Mouse (Mus musculus) hindbrain, embryonic 12.5 days (tissue): ENCODE results near the gene Sec14l3. TPM values are rescaled to one million over a fixed set of nuclear protein-coding genes. Genes with fewer than 3 reads are reported as not detected.
"Not testable (repeated sequence)": the region's sequence is repeated elsewhere in the genome, so short reads cannot be mapped to it uniquely, and the experiment has no call there.

Source experiments
- ATAC-seq: fragments of 200-750 bp; cut with Nextera tagmentation; 2 replicates; pipeline ENCODE4 v1.8.0; 2017; ENCODE audit warnings: moderate TSS enrichment; ENCODE audit not compliant: low FRiP score
- H3K27ac ChIP-seq: fragments of 300-500 bp; sonication (generic); 2 replicates; pipeline ENCODE4 v1.5.1; 2016; ENCODE audit warnings: mild to moderate bottlenecking
- H3K27me3 ChIP-seq: fragments of 300-500 bp; sonication (generic); 2 replicates; pipeline ENCODE4 v1.6.1; 2016; ENCODE audit warnings: mild to moderate bottlenecking
- H3K36me3 ChIP-seq: fragments of 300-500 bp; sonication (generic); 2 replicates; pipeline ENCODE4 v1.6.1; 2016; ENCODE audit warnings: mild to moderate bottlenecking
- H3K4me1 ChIP-seq: fragments of 300-500 bp; sonication (generic); 2 replicates; pipeline ENCODE4 v1.6.1; 2016
- H3K4me2 ChIP-seq: fragments of 300-500 bp; sonication (generic); replicated peaks from 2 replicates; pipeline ENCODE4 v1.6.1; 2016; ENCODE audit warnings: mild to moderate bottlenecking
- H3K4me3 ChIP-seq: fragments of 300-500 bp; sonication (generic); 2 replicates; pipeline ENCODE4 v1.5.1; 2016; ENCODE audit warnings: mild to moderate bottlenecking
- H3K9ac ChIP-seq: fragments of 300-500 bp; sonication (generic); 2 replicates; pipeline ENCODE4 v1.6.1; 2016; ENCODE audit warnings: mild to moderate bottlenecking, moderate library complexity
- H3K9me3 ChIP-seq: fragments of 300-500 bp; sonication (generic); replicated peaks from 2 replicates; pipeline ENCODE4 v1.6.1; 2016; ENCODE audit warnings: mild to moderate bottlenecking
- WGBS: fragments of 180-500 bp; shearing (Covaris S2); methylation state at CpG from one replicate; pipeline ENCODE4 v1.1.7; 2016; 5-methylcytosine and 5-hydroxymethylcytosine counted together
- polyA plus RNA-seq: library from polyadenylated mRNA; unstranded; fragments of >200 nt; fragmentation: Nextera tagmentation; extraction: Ambion mirVana; gene quantifications from 2 replicates; pipeline ENCODE4 v1.2.1, GENCODE M21; 2016

Sec14l3 gene
- polyA plus RNA-seq, 1 experiment from 2014 or later = not detected

GRCm38 (mm10) chr11:4096054-4096984 lies 31.7 kb downstream of the Sec14l3 start:
- peak overlapping the region; percentile 86 for H3K9ac ChIP-seq
- peak overlapping the region; percentile 45 for H3K4me3 ChIP-seq
- no peaks in the 10 kb centered on the region for H3K36me3 ChIP-seq
- WGBS = 3% methylated on average over 45 of the region's 45 CpGs
- H3K9me3 ChIP-seq = no peaks in the 10 kb centered on the region
- H3K4me2 ChIP-seq = peak overlapping the region; percentile 85
- no peaks in the 10 kb centered on the region for H3K27me3 ChIP-seq
- peaks cover 25% of the 10 kb centered on the region for H3K4me1 ChIP-seq
- H3K27ac ChIP-seq = peak overlapping the region; percentile 87
- ATAC-seq = peak; percentile 94

DNA sequence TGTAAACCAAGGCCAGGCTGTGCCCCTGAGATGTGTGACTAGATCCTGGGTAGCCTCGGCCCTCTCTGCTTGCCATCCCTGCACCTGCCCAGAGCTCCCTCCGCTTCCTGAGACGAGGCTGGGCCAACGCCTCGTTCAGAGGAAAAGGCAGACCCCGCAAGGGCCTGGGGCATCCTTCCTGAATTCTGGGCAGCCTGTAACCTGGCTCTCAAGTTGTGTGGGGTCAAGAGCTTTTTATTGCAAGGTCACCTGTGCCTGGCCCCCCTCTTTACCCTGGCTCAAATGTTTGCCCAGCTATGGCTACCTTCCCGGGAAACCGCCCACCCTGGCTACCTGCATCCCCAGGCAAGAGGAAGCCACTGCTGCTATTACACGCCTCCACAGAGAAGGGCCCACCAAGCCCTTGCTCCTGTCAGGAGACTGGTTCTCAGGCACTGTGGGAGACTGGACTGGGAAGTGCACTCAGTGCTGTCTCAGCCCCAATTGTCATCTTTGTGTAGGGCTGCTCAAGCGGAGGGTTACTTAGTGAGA lies 32.5 kb downstream of the Sec14l3 start:
- Histone ChIP-seq H3K36me3 (no peaks in the 10 kb centered on the region), H3K27me3 (no peaks in the 10 kb centered on the region), H3K4me2 (peak overlapping the region; percentile 85), H3K4me3 (peak overlapping the region; percentile 45), H3K9me3 (no peaks in the 10 kb centered on the region), H3K4me1 (peaks cover 25% of the 10 kb centered on the region), H3K9ac (peak overlapping the region; percentile 86), H3K27ac (peak overlapping the region; percentile 87)
- 31% methylated on average over 10 of the region's 10 CpGs for WGBS
- ATAC-seq = peak; percentile 57

GRCm38 (mm10) chr11:4098120-4098519 lies 33.5 kb downstream of the Sec14l3 start:
- Histone ChIP-seq H3K4me1 (peaks cover 25% of the 10 kb centered on the region), H3K27me3 (no peaks in the 10 kb centered on the region), H3K9me3 (no peaks in the 10 kb centered on the region), H3K36me3 (no peaks in the 10 kb centered on the region), H3K27ac (no peak overlapping the region), H3K9ac (no peak overlapping the region), H3K4me2 (no peak overlapping the region), H3K4me3 (no peak overlapping the region)
- ATAC-seq = no peak
- WGBS = 71% methylated on average over 8 of the region's 8 CpGs

GRCm38 (mm10) chr11:4098816-4099215 lies 34.2 kb downstream of the Sec14l3 start:
- H3K27ac ChIP-seq = no peak overlapping the region
- no peak overlapping the region for H3K4me3 ChIP-seq
- no peaks in the 10 kb centered on the region for H3K9me3 ChIP-seq
- ATAC-seq = no peak
- no peaks in the 10 kb centered on the region for H3K36me3 ChIP-seq
- H3K27me3 ChIP-seq = no peaks in the 10 kb centered on the region
- no peak overlapping the region for H3K4me2 ChIP-seq
- 77% methylated on average over 7 of the region's 7 CpGs for WGBS
- peaks cover 25% of the 10 kb centered on the region for H3K4me1 ChIP-seq
- 0 out of 2 replicates have a peak overlapping the region, but pooled peaks have one; percentile 9 for H3K9ac ChIP-seq

DNA sequence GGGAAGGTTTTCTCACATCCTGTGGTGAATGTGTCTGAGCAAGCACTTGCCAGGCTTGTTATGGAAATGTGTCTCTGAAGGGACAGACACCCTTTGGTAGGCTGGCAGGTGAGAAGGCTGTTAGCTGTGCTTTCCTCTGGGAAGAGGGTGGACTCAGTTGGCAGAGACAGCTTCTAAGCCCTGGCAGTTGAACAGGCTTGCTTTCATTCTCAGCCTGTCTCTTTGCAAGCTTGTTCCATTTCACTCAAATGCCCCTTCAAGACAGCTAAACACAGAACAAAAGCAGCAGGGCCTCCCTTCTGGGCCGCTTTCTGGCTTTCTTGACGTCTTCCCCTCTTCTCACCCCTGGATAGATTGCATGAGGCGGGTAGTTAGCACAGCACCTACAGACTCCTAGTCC lies 34.8 kb downstream of the Sec14l3 start:
- WGBS = 67% methylated on average over 3 of the region's 3 CpGs
- Histone ChIP-seq H3K9me3 (no peaks in the 10 kb centered on the region), H3K9ac (no peak overlapping the region), H3K4me2 (no peak overlapping the region), H3K4me3 (no peak overlapping the region), H3K27ac (no peak overlapping the region), H3K4me1 (peaks cover 22% of the 10 kb centered on the region), H3K27me3 (no peaks in the 10 kb centered on the region), H3K36me3 (no peaks in the 10 kb centered on the region)
- no peak for ATAC-seq

DNA sequence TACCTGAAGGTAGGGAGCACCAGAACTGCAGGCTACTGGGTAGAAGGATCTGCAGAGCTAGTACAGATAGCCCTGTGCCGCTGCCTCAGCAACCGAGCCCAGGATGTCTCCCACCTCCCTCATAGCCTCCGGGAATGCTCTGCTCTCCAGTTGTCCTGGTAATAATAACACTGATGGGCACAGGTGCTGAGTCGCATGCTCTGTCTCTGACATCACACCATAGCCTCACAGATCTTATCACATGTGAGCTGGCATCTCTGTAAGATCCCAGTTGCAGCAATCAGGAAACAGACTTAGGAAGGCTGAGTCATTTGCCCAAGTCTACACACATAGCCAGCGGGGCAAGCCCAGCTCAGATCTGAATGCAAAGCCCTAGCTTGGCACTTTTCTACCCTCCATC lies 37.2 kb downstream of the Sec14l3 start:
- Histone ChIP-seq H3K4me3 (no peak overlapping the region), H3K9me3 (no peaks in the 10 kb centered on the region), H3K4me2 (no peak overlapping the region), H3K36me3 (no peaks in the 10 kb centered on the region), H3K27me3 (no peaks in the 10 kb centered on the region), H3K27ac (no peak overlapping the region), H3K9ac (no peak overlapping the region), H3K4me1 (peaks cover 7% of the 10 kb centered on the region)
- no peak for ATAC-seq
- WGBS = 81% methylated on average over 5 of the region's 5 CpGs

- Histone ChIP-seq H3K4me1 (no peaks in the 10 kb centered on the region), H3K27me3 (no peaks in the 10 kb centered on the region), H3K9ac (no peak overlapping the region), H3K4me3 (no peak overlapping the region), H3K9me3 (no peaks in the 10 kb centered on the region), H3K4me2 (no peak overlapping the region), H3K36me3 (peaks cover 5% of the 10 kb centered on the region; the same call in 1 of the 2 replicates), H3K27ac (no peak overlapping the region)
- no peak for ATAC-seq
- 85% methylated on average over 14 of the region's 14 CpGs for WGBS
Observed at GRCm38 (mm10) chr11:4103522-4103921, 38.9 kb downstream of the Sec14l3 start.

DNA sequence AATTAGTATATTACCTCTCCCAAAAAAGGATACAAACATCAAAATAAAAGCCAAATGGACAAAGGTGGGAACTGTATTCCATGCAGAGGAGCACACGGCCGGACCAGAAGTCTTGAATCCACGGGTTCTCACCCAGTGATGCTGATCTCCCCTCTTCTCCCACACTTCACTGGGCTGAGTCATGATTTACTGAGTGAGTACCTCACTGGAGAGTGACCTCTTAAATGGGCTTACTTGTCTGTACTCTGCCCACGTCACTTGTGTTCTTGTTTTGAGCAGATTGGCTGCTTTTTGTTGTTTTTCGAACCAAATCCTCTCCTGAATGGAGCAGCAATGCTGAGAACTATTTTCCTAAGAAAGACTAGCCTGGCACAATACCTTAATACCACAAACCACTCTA lies 40.3 kb downstream of the Sec14l3 start:
- ATAC-seq = no peak
- H3K4me1 ChIP-seq = no peaks in the 10 kb centered on the region
- H3K4me3 ChIP-seq = no peak overlapping the region
- no peak overlapping the region for H3K9ac ChIP-seq
- H3K27me3 ChIP-seq = no peaks in the 10 kb centered on the region
- peaks cover 9% of the 10 kb centered on the region; the same call in 1 of the 2 replicates for H3K36me3 ChIP-seq
- no peaks in the 10 kb centered on the region for H3K9me3 ChIP-seq
- no peak overlapping the region for H3K4me2 ChIP-seq
- WGBS = 87% methylated on average over 5 of the region's 5 CpGs
- H3K27ac ChIP-seq = no peak overlapping the region

DNA sequence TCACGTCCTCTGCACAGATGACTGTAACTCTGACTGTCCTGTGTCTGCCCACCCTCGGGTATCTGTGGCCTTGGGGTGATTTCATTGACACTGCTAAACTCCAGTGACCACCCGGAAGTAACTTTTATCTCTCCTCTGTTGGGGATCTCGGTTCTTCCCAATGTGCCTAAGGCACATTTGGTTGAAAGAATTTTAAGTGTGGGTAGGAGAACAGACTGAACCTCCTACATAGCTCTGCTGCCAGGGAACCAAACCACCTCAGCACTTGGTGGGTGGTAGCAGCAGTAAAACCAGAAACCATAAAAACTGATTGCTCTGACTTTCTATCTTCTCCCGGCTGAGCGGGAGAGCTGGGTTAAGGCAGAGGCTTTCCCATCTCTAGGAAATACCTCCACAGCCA lies 40.8 kb downstream of the Sec14l3 start:
- Histone ChIP-seq H3K36me3 (peaks cover 12% of the 10 kb centered on the region; the same call in 1 of the 2 replicates), H3K4me1 (no peaks in the 10 kb centered on the region), H3K4me2 (no peak overlapping the region), H3K9me3 (no peaks in the 10 kb centered on the region), H3K27me3 (no peaks in the 10 kb centered on the region), H3K9ac (no peak overlapping the region), H3K4me3 (no peak overlapping the region), H3K27ac (no peak overlapping the region)
- no peak for ATAC-seq
- 78% methylated on average over 6 of the region's 6 CpGs for WGBS

DNA sequence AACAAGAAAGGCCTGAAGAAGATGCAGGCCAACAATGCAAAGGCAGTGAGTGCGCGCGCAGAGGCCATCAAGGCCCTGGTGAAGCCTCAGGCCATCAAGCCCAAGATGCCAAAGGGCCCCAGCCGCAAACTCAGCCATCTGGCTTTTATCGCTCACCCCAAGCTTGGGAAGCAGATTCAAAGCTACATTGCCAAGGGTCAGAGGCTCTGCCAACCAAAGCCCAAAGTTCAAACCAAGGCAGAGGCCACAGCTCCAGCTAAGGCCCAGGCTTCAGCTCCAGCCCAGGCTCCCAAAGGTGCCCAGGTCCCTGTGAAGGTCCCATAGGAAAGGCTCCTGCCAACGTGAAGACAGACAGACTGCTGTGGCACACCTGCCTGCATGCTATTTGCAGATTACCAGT lies 43.3 kb downstream of the Sec14l3 start:
- WGBS = 92% methylated on average over 6 of the region's 6 CpGs
- not testable (repeated sequence) for H3K4me3 ChIP-seq, H3K27me3 ChIP-seq, H3K4me2 ChIP-seq, H3K9me3 ChIP-seq, H3K4me1 ChIP-seq, H3K9ac ChIP-seq, H3K27ac ChIP-seq, ATAC-seq
- peaks cover 14% of the 10 kb centered on the region; the same call in 1 of the 2 replicates for H3K36me3 ChIP-seq

- Histone ChIP-seq H3K36me3 (peaks cover 14% of the 10 kb centered on the region; the same call in 1 of the 2 replicates), H3K4me2 (no peak overlapping the region), H3K9ac (no peak overlapping the region), H3K4me3 (no peak overlapping the region), H3K4me1 (no peaks in the 10 kb centered on the region), H3K9me3 (no peaks in the 10 kb centered on the region), H3K27ac (no peak overlapping the region), H3K27me3 (no peaks in the 10 kb centered on the region)
- WGBS = 79% methylated on average over 7 of the region's 7 CpGs
- no peak for ATAC-seq
Observed at GRCm38 (mm10) chr11:4108691-4109090, 44.0 kb downstream of the Sec14l3 start.

DNA sequence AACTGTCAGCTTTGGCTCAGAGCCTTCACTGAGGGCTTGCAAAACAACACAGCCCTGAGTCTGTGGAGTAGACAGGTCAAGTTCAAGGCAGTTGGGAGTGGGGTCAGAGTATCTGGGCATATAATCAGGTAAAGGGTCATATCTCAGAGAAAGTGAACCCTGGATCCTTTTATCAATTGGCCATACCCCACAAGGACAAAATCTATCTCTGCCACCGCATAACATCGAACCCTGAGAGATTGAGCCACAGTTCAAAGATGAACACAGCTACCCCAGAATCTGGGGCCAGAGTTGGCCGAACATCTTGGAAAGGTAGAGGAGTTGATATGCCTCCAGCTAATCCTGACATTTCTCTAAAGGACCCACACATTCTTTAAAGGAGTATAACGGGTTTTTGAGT lies 47.4 kb downstream of the Sec14l3 start:
- Histone ChIP-seq H3K4me2 (no peak overlapping the region), H3K9ac (no peak overlapping the region), H3K4me1 (no peaks in the 10 kb centered on the region), H3K27ac (no peak overlapping the region), H3K4me3 (no peak overlapping the region), H3K36me3 (peaks cover 14% of the 10 kb centered on the region; the same call in 1 of the 2 replicates), H3K27me3 (peaks cover 4% of the 10 kb centered on the region; the same call in 1 of the 2 replicates), H3K9me3 (no peaks in the 10 kb centered on the region)
- WGBS = 92% methylated on average over 4 of the region's 4 CpGs
- ATAC-seq = no peak
